Mouse (Mus musculus): Measurements from ENCODE around the gene Socs7.

The Socs7 gene

GRCm38 (mm10) chr11:97343619-97344018 lies 18.7 kb upstream of the Socs7 start:
- DNase-seq (ENCODE audit: low spot score), result peak; percentile 26

GRCm38 (mm10) chr11:97345446-97345845 lies 16.9 kb upstream of the Socs7 start:
- no peak for DNase-seq (ENCODE audit: low spot score)

GRCm38 (mm10) chr11:97346383-97346782 lies 16.0 kb upstream of the Socs7 start:
- no peak for DNase-seq (ENCODE audit: low spot score)

GRCm38 (mm10) chr11:97347291-97347690 lies 15.1 kb upstream of the Socs7 start:
- DNase-seq (ENCODE audit: low spot score), result no peak

- DNase-seq (ENCODE audit: low spot score), result peak; percentile 44
Observed at GRCm38 (mm10) chr11:97350035-97350434, 12.3 kb upstream of the Socs7 start.

GRCm38 (mm10) chr11:97352027-97352684 lies 10.2 kb upstream of the Socs7 start, which contains the start of gene Gpr179:
Gene Gpr179 (minus strand): TSS chr11:97352077.
- no peak for DNase-seq (ENCODE audit: low spot score)

GRCm38 (mm10) chr11:97352935-97353597 lies 9.3 kb upstream of the Socs7 start:
- DNase-seq (ENCODE audit: low spot score), result no peak

GRCm38 (mm10) chr11:97354646-97355045 lies 7.7 kb upstream of the Socs7 start:
- no peak for DNase-seq (ENCODE audit: low spot score)

- DNase-seq (ENCODE audit: low spot score), result no peak
Observed at GRCm38 (mm10) chr11:97355247-97355646, 7.1 kb upstream of the Socs7 start.

GRCm38 (mm10) chr11:97357663-97358062 lies 4.7 kb upstream of the Socs7 start:
- DNase-seq (ENCODE audit: low spot score), result peak; percentile 87

GRCm38 (mm10) chr11:97362649-97362942 lies 245 bp downstream of the Socs7 start:
- DNase-seq (ENCODE audit: low spot score), result no peak

GRCm38 (mm10) chr11:97362943-97363643 lies 742 bp downstream of the Socs7 start:
- DNase-seq (ENCODE audit: low spot score), result peak; percentile 53

GRCm38 (mm10) chr11:97363644-97363995 lies 1.3 kb downstream of the Socs7 start:
- peak; percentile 33 for DNase-seq (ENCODE audit: low spot score)

- DNase-seq (ENCODE audit: low spot score), result no peak
Observed at GRCm38 (mm10) chr11:97365556-97365955, 3.2 kb downstream of the Socs7 start.

GRCm38 (mm10) chr11:97368501-97368900 lies 6.2 kb downstream of the Socs7 start:
- no peak for DNase-seq (ENCODE audit: low spot score)

- DNase-seq (ENCODE audit: low spot score), result no peak
Observed at GRCm38 (mm10) chr11:97370329-97371091, 8.2 kb downstream of the Socs7 start.

GRCm38 (mm10) chr11:97372159-97372864 lies 10.0 kb downstream of the Socs7 start:
- no peak for DNase-seq (ENCODE audit: low spot score)

GRCm38 (mm10) chr11:97373402-97373801 lies 11.1 kb downstream of the Socs7 start:
- no peak for DNase-seq (ENCODE audit: low spot score)

- no peak for DNase-seq (ENCODE audit: low spot score)
Observed at GRCm38 (mm10) chr11:97380036-97380435, 17.7 kb downstream of the Socs7 start.

GRCm38 (mm10) chr11:97383017-97383416 lies 20.7 kb downstream of the Socs7 start:
- no peak for DNase-seq (ENCODE audit: low spot score)

- no peak for DNase-seq (ENCODE audit: low spot score)
Observed at GRCm38 (mm10) chr11:97383764-97384163, 21.4 kb downstream of the Socs7 start.

- no peak for DNase-seq (ENCODE audit: low spot score)
Observed at GRCm38 (mm10) chr11:97387811-97388210, 25.5 kb downstream of the Socs7 start.

Measured in embryo, embryonic 10.5 days (tissue).